Mouse (Mus musculus) ES-Bruce4 (cell line): Measurements from ENCODE around the gene Pde11a. TPM values are rescaled to one million over a fixed set of nuclear protein-coding genes. Genes with fewer than 3 reads are reported as not detected.
"Not testable (repeated sequence)": the region's sequence is repeated elsewhere in the genome, so short reads cannot be mapped to it uniquely, and the experiment has no call there.

Experiments used
- H3K27ac ChIP-seq: 2 replicates; pipeline ENCODE4 v1.5.1; 2012; ENCODE audit warnings: low read length, inconsistent platforms; ENCODE audit not compliant: insufficient read depth
- H3K27me3 ChIP-seq: 2 replicates; pipeline ENCODE4 v1.6.1; 2012; ENCODE audit warnings: mild to moderate bottlenecking, low read length, inconsistent platforms; ENCODE audit not compliant: control insufficient read depth, poor library complexity, insufficient read depth, severe bottlenecking
- H3K36me3 ChIP-seq: 2 replicates; pipeline ENCODE4 v1.6.1; 2012; ENCODE audit warnings: inconsistent platforms, mild to moderate bottlenecking, low read length, moderate library complexity; ENCODE audit not compliant: control insufficient read depth, poor library complexity, insufficient read depth, severe bottlenecking
- H3K4me1 ChIP-seq: one replicate; pipeline ENCODE4 v1.8.1; 2011; ENCODE audit warnings: low read length; ENCODE audit not compliant: control insufficient read depth, insufficient read depth
- H3K4me3 ChIP-seq: 2 replicates; pipeline ENCODE4 v1.5.1; 2011; ENCODE audit warnings: low read depth, mild to moderate bottlenecking, low read length
- H3K9ac ChIP-seq: 2 replicates; pipeline ENCODE4 v1.6.1; 2012; ENCODE audit warnings: low read depth, mild to moderate bottlenecking, inconsistent platforms; ENCODE audit not compliant: poor library complexity, severe bottlenecking
- H3K9me3 ChIP-seq: replicated peaks from 2 replicates; pipeline ENCODE4 v1.6.1; 2012; ENCODE audit warnings: mild to moderate bottlenecking, low read length, inconsistent platforms; ENCODE audit not compliant: control insufficient read depth, poor library complexity, insufficient read depth, severe bottlenecking
- CTCF ChIP-seq: IDR thresholded peaks from one replicate; pipeline ENCODE4 v1.8.1; 2011; ENCODE audit warnings: low read depth, low read length
- EP300 ChIP-seq: IDR thresholded peaks from 2 replicates; pipeline ENCODE4 v1.6.1; 2011; ENCODE audit warnings: low read depth, low read length; ENCODE audit not compliant: insufficient read depth
- POLR2A ChIP-seq: IDR thresholded peaks from one replicate; pipeline ENCODE4 v1.8.1; 2011; ENCODE audit warnings: low read length; ENCODE audit not compliant: insufficient read depth
- polyA plus RNA-seq: library from polyadenylated mRNA; stranded (reverse); fragments of >200 nt; gene quantifications from 2 replicates; pipeline ENCODE4 v1.2.4, GENCODE M21; 2011; ENCODE audit warnings: low read depth; ENCODE audit not compliant: missing spikeins, insufficient read depth, insufficient read length

Pde11a gene
- polyA plus RNA-seq, 1 experiment: 0.76 TPM

- not testable (repeated sequence) for H3K9me3 ChIP-seq, H3K36me3 ChIP-seq, H3K4me1 ChIP-seq, H3K27me3 ChIP-seq, H3K9ac ChIP-seq, H3K27ac ChIP-seq
- peak within 1 kb of the TSS; percentile 43; the same call in 1 of the 2 replicates for H3K4me3 ChIP-seq
Measured at GRCm38 (mm10) chr2:75977752-75978368, 360.7 kb downstream of the Pde11a start, which contains the start of gene Ttc30a2. TSS of gene Ttc30a2 (minus strand) at chr2:75978170.

- not testable (repeated sequence) for H3K4me3 ChIP-seq, H3K9me3 ChIP-seq, H3K9ac ChIP-seq, H3K27me3 ChIP-seq, H3K27ac ChIP-seq, H3K4me1 ChIP-seq, H3K36me3 ChIP-seq
Measured at GRCm38 (mm10) chr2:75976070-75976469, 362.5 kb downstream of the Pde11a start.

- no peaks in the 10 kb centered on the region for H3K36me3 ChIP-seq
- H3K4me3 ChIP-seq: no peak overlapping the region
- no peaks in the 10 kb centered on the region for H3K4me1 ChIP-seq
- H3K9ac ChIP-seq: no peak overlapping the region
- H3K27me3 ChIP-seq: no peaks in the 10 kb centered on the region
- H3K9me3 ChIP-seq: no peaks in the 10 kb centered on the region
- TF ChIP-seq CTCF (no peak), POLR2A (no peak), EP300 (no peak)
- no peak overlapping the region for H3K27ac ChIP-seq
Measured at GRCm38 (mm10) chr2:75974131-75974530, 364.4 kb downstream of the Pde11a start.

- no peak overlapping the region for H3K27ac ChIP-seq
- no peaks in the 10 kb centered on the region for H3K36me3 ChIP-seq
- H3K4me3 ChIP-seq: no peak overlapping the region
- no peaks in the 10 kb centered on the region for H3K27me3 ChIP-seq
- no peaks in the 10 kb centered on the region for H3K9me3 ChIP-seq
- peaks cover 5% of the 10 kb centered on the region for H3K4me1 ChIP-seq
- 0 out of 2 replicates have a peak overlapping the region, but pooled peaks have one; percentile 5 for H3K9ac ChIP-seq
- no peak for TF ChIP-seq POLR2A
- no peak for TF ChIP-seq CTCF
- no peak for TF ChIP-seq EP300
Measured at GRCm38 (mm10) chr2:75964972-75965371, 373.6 kb downstream of the Pde11a start.

- H3K36me3 ChIP-seq: no peaks in the 10 kb centered on the region
- 0 out of 2 replicates have a peak overlapping the region, but pooled peaks have one; percentile 5 for H3K9ac ChIP-seq
- TF ChIP-seq CTCF (peak; percentile 74), POLR2A (no peak)
- H3K9me3 ChIP-seq: no peaks in the 10 kb centered on the region
- peaks cover 5% of the 10 kb centered on the region for H3K4me1 ChIP-seq
- H3K27ac ChIP-seq: no peak overlapping the region
- no peak overlapping the region for H3K4me3 ChIP-seq
- no peaks in the 10 kb centered on the region for H3K27me3 ChIP-seq
Measured at GRCm38 (mm10) chr2:75964512-75964911, 374.1 kb downstream of the Pde11a start.

GRCm38 (mm10) chr2:75964051-75964450, 374.5 kb downstream of the Pde11a start:
- Histone ChIP-seq H3K27me3 (no peaks in the 10 kb centered on the region), H3K9ac (no peak overlapping the region), H3K36me3 (no peaks in the 10 kb centered on the region), H3K27ac (no peak overlapping the region), H3K9me3 (no peaks in the 10 kb centered on the region), H3K4me1 (peaks cover 5% of the 10 kb centered on the region), H3K4me3 (no peak overlapping the region)
- TF ChIP-seq CTCF (no peak), EP300 (no peak), POLR2A (no peak)
